Mouse (Mus musculus) retina, postnatal 1 day (tissue): Measurements from ENCODE around the gene Sash3.

Source experiments
- DNase-seq: peaks from one replicate; pipeline ENCODE4 v3.0.0-alpha.2; 2012

The Sash3 gene

DNA sequence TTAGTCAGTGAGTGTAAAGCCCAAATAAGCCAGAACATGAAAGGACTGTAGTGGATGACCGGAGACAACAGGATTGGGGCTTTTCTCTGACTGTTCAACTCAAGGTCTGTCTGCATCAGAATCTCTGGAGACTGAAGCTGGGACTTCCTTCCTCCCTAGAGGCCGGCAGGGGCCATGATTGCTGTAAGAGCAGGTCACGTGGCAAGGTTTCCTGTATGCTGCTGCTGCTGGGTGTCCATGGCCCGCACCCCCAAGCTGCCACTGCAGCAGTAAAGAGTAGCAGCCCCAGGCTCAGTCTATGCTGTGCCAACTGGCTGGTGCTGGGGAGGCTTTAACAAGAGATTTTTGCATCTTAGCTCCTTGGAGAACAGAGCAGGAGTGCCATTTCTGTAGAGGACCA lies at the start of gene Sash3:
Sash3 (plus strand) TSS at position 175 of the 400 bp plus-strand sequence.
- DNase-seq, result no peak

GRCm38 (mm10) chrX:48096580-48096979 lies 49.7 kb upstream of the Sash3 start:
- DNase-seq, result no peak

- no peak for DNase-seq
Measured at GRCm38 (mm10) chrX:48098470-48099129, 47.6 kb upstream of the Sash3 start.

- peak; percentile 1 for DNase-seq
Measured at GRCm38 (mm10) chrX:48099871-48100270, 46.4 kb upstream of the Sash3 start.

- no peak for DNase-seq
Measured at GRCm38 (mm10) chrX:48103256-48103655, 43.0 kb upstream of the Sash3 start.

DNA sequence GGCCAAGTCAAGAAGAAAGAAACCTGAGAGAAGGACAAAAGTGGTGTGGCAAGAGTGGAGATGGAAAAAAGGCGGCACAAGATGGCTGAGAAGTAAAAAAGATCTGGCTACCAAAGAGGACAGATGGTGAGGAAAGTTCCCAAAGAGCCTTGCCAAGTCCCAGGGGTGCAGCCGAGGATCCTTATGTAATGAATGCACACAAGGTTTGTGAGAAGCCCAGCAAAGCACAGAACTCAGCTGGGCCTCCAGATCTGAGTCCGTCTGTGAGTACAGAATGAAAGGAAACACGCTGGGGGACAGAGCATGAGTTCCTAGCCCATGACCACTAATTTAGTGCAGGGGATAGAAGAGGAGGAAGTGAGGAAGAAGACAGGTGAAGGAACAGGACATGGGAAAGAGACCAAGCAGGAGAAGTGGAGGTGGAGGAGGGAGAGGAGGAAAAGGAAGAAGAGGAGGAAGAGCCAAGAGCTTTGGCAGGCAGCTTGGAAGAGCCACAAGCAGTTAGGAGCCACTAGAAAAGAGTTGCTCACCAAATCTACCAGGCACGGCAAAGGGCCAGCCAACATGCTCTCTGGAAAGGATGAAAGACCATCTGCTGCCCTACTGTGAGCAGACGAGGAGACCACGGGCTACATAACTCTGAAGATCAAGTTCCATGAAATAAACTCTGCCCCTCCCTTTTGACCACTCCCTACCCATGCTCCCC lies 41.3 kb upstream of the Sash3 start:
- DNase-seq, result no peak

GRCm38 (mm10) chrX:48106226-48106625 lies 40.0 kb upstream of the Sash3 start:
- DNase-seq, result no peak

DNA sequence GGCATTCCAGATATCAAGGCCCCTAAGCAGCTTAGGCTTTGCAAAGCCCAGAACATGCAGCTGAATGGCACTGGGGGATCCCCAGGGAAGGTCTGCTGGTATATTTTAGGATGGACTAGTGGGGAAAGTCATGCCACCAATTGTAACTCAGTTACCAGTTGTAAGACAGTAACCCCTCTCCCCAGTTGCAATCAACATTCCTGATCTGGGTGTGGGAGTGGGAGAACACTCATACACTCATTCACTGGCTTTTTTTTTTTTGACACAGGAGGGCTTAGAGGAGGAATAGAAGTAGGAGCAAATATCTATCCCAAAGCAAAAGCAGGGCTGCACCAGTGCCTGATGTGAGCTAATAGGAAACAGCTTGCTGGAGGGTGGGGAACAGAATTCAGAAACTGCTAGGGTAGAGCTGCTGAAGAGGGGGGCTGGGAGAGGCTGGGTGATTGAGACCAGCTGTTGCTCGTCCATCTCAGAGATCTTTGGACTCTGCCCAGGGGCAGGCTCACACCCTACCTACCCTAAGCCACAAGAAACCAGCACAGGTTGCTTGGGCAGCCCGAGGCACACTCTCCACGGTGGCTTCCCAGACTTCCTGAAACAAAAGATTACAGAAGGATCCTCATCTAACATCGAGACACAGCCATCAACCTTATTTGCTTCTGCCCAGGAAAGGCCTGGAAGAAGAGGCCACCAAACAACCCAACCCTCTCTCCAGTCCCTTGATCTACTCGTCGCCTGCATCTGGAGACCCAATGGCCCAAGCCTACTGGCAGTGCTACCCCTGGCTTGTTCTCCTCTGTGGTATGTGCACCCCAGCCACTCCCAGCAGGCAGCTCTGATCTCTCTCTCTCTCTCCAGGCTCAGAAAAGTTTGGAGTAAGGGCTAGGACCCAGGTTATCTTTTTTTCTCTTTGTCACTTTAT lies 37.6 kb upstream of the Sash3 start, which contains the start of gene Xpnpep2:
Xpnpep2 (plus strand) TSS at position 332 of the 922 bp plus-strand sequence.
- no peak for DNase-seq

DNA sequence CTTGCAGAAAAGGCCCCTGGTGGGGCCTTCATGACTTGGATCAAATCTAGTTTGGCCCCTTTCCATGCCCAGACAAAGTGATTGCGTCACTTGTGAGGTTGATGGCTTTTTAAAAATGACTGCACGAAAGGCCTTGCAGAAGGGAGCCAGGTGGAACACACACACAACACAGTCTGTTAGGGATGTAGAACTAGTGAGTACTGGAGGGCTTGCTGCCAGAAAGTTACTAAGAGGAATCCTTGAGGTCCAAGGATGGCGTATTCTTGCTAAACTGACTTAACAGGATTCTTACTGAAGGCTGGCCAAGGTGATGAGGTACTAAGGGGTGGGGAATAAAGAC lies 37.0 kb upstream of the Sash3 start:
- DNase-seq, result no peak

- DNase-seq, result no peak
Measured at GRCm38 (mm10) chrX:48119294-48119693, 26.9 kb upstream of the Sash3 start.

DNA sequence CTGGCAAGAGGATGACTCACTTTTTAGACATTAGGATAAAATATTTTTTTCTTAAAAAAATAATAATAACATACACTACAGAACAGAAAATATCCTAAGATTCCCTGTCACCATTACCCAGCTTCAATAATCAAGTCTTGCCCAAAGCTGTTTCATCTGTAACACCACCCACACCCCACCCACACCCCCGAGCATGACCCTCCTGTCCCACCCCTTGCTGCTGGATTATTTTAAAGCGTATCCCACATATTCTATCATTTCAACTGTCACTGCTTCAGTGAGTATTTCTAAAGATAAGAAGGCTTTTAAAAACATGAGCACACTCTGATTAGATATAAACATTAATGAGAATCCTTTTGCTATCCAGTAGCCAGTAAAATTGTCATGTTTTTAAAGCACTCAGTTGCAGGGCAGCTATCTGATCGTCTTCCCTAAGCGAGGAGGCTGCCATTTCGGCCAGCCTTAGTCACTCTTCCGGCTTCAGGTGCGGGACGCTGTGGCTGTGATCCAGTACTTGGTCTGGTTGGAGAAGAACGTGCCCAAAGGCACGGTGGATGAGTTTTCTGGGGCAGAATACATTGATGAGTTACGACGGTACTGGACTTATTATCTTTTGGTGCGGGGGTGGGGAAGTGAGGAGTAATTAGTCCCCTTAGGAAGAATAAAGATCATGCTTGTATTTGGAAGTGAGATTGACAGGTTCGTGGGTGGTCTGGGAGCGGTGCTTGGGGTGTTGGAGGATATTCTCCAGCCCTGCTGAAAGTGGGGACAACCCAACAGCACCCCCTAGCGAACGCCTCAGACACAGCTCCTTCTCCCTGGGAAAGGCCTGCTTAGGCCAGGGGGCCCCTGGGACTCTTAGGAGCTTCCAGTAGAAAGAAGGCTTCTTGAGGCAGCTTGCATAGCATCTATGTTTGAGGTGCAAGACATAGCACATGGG lies 21.8 kb upstream of the Sash3 start:
- DNase-seq, result peak; percentile 87

DNA sequence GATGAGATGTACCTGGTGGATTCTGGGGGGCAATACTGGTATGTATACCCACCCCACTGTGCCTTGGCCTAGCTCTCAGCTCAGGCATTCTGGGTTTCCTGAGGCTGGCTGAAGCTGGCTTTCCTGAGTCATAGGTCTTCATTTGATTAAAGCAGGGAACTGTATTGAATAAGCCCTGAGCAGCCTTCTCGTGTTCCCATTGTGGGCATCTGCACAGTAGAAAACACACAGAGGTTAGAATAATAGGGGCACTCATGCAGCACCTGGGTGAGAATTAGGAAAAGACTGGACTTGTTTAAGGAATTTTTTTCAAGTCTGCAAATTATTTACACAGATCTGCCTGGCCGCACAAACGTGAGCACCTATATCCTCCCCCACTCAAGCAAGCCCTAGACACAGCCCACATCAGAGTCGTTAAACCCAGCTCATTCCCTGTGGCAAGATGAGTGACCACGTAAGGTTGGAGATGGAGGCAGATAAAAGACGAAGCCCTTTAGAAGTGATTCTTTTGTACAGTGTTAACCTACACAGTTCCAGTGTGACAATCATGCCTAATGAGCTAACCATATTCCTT lies 19.2 kb upstream of the Sash3 start:
- DNase-seq, result no peak

GRCm38 (mm10) chrX:48127502-48128218 lies 18.6 kb upstream of the Sash3 start:
- DNase-seq, result no peak

- DNase-seq, result no peak
Measured at GRCm38 (mm10) chrX:48129167-48129566, 17.1 kb upstream of the Sash3 start.

DNA sequence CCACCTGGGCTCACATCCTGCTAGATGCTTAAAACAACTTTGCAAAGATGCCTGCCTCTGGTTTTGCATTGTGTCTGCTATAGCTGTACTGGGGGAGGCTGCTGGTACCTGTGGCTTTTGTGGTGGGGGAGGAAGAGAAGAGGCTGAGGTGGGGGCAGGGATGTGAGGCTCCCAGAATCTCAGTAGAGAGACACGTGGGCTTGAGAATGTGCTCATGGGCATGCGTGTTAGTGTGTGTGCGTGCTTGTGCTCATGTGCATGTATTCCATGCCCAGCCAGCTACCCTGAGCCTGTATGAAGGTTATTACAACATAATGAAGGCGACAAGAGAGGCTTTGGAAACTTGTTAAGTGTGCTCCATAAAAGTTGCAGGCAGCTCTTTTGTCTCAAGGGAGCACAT lies 9.3 kb upstream of the Sash3 start:
- DNase-seq, result no peak

- no peak for DNase-seq
Measured at GRCm38 (mm10) chrX:48138011-48138410, 8.2 kb upstream of the Sash3 start.

DNA sequence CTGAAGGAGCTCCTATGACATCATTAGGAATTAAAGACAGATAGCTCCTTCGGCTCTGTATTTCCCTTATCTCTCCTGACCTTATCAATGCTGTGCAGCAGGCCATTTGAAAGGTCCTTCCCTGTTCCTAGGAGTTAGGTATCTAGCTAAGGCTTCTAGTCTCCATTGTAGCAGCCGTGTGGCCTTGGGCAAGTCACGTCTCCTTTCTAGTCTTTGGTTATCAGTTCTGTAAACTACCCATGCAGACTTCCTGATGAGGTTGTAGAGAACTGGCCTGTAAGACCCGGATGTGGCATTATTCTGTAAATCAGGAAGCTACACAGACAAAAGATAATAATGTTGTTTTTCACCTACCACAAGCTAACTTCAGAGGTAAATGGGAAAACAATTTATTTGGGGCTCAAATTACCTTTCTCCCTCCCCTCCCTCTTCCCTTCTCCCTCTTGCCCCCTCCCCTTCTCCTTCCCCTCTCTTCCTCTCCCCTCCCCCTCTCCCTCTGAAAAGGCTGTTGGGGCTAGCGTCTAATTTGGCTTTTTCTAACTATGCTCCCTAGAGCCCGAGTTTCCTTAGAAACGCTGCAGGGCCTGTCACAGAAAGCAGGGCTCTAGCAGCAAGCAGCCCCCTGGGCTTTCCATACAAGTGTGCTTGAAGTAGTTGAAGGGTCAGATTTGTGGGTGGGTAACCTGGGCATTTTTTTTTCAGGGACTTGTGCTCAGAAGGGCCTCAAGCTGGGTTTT lies 7.5 kb upstream of the Sash3 start:
- peak; percentile 24 for DNase-seq

GRCm38 (mm10) chrX:48139368-48140285 lies 6.6 kb upstream of the Sash3 start:
- DNase-seq, result peak; percentile 4

GRCm38 (mm10) chrX:48140286-48140877 lies 5.9 kb upstream of the Sash3 start:
- DNase-seq, result no peak
